Mouse (Mus musculus): ENCODE data around the gene Itgav. TPM values are rescaled to one million over a fixed set of nuclear protein-coding genes. Genes with fewer than 3 reads are reported as not detected.

The Itgav gene
- polyA plus RNA-seq, 1 experiment from 2014 or later, result 19.9 TPM

- no peak overlapping the region for H3K9ac ChIP-seq (ENCODE audit: low read depth, low read length)
- no peak for ATAC-seq
- H3K4me2 ChIP-seq (ENCODE audit: low read length), result no peak overlapping the region
Measured at GRCm38 (mm10) chr2:83722936-83723335, 1.3 kb upstream of the Itgav start.

GRCm38 (mm10) chr2:83723346-83723745 lies 851 bp upstream of the Itgav start:
- WGBS, result 47% methylated on average over 2 of the region's 2 CpGs
- H3K9ac ChIP-seq (ENCODE audit: low read depth, low read length), result no peak overlapping the region

More at GRCm38 (mm10) chr2:83722936-83723335, 1.3 kb upstream of the Itgav start:
- peaks cover 8% of the 10 kb centered on the region for H3K4me1 ChIP-seq (ENCODE audit: control insufficient read depth, insufficient read depth, low read length)
- H3K36me3 ChIP-seq (ENCODE audit: control insufficient read depth, insufficient read depth, low read length), result no peaks in the 10 kb centered on the region
- no peak overlapping the region for H3K27ac ChIP-seq (ENCODE audit: low read length)
- H3K27me3 ChIP-seq (ENCODE audit: control insufficient read depth, insufficient read depth, low read depth, low read length), result no peaks in the 10 kb centered on the region; the same call in 1 of the 2 replicates
- H3K9me3 ChIP-seq (replicated peaks; ENCODE audit: control insufficient read depth, low read length, poor library complexity, severe bottlenecking), result no peaks in the 10 kb centered on the region
- H3K4me3 ChIP-seq (ENCODE audit: low read depth, low read length), result no peak overlapping the region

GRCm38 (mm10) chr2:83724827-83725730 lies 882 bp downstream of the Itgav start:
- peak overlapping the region; percentile 72 for H3K27ac ChIP-seq (ENCODE audit: low read length)
- peaks cover 8% of the 10 kb centered on the region for H3K4me1 ChIP-seq (ENCODE audit: control insufficient read depth, insufficient read depth, low read length)
- peak overlapping the region; percentile 93 for H3K4me2 ChIP-seq (ENCODE audit: low read length)
- H3K4me3 ChIP-seq (ENCODE audit: low read depth, low read length), result peak overlapping the region; percentile 56
- no peaks in the 10 kb centered on the region; the same call in 1 of the 2 replicates for H3K27me3 ChIP-seq (ENCODE audit: control insufficient read depth, insufficient read depth, low read depth, low read length)
- no peaks in the 10 kb centered on the region for H3K9me3 ChIP-seq (replicated peaks; ENCODE audit: control insufficient read depth, low read length, poor library complexity, severe bottlenecking)
- WGBS, result 4% methylated on average over 44 of the region's 44 CpGs
- H3K36me3 ChIP-seq (ENCODE audit: control insufficient read depth, insufficient read depth, low read length), result no peaks in the 10 kb centered on the region
- peak; percentile 68 for ATAC-seq
- H3K9ac ChIP-seq (ENCODE audit: low read depth, low read length), result peak overlapping the region; percentile 62

More at GRCm38 (mm10) chr2:83723346-83723745, 851 bp upstream of the Itgav start:
- H3K4me2 ChIP-seq (ENCODE audit: low read length), result peak overlapping the region; percentile 93
- peaks cover 8% of the 10 kb centered on the region for H3K4me1 ChIP-seq (ENCODE audit: control insufficient read depth, insufficient read depth, low read length)
- H3K9me3 ChIP-seq (replicated peaks; ENCODE audit: control insufficient read depth, low read length, poor library complexity, severe bottlenecking), result no peaks in the 10 kb centered on the region
- no peaks in the 10 kb centered on the region; the same call in 1 of the 2 replicates for H3K27me3 ChIP-seq (ENCODE audit: control insufficient read depth, insufficient read depth, low read depth, low read length)
- no peaks in the 10 kb centered on the region for H3K36me3 ChIP-seq (ENCODE audit: control insufficient read depth, insufficient read depth, low read length)
- no peak overlapping the region for H3K27ac ChIP-seq (ENCODE audit: low read length)
- ATAC-seq, result no peak
- no peak overlapping the region for H3K4me3 ChIP-seq (ENCODE audit: low read depth, low read length)

- Histone ChIP-seq H3K4me2 (ENCODE audit: low read length) (peak overlapping the region; percentile 13; the same call in 1 of the 2 replicates), H3K9ac (ENCODE audit: low read depth, low read length) (no peak overlapping the region), H3K27me3 (ENCODE audit: control insufficient read depth, insufficient read depth, low read depth, low read length) (no peaks in the 10 kb centered on the region; the same call in 1 of the 2 replicates), H3K27ac (ENCODE audit: low read length) (no peak overlapping the region), H3K9me3 (replicated peaks; ENCODE audit: control insufficient read depth, low read length, poor library complexity, severe bottlenecking) (no peaks in the 10 kb centered on the region), H3K4me1 (ENCODE audit: control insufficient read depth, insufficient read depth, low read length) (peaks cover 8% of the 10 kb centered on the region), H3K36me3 (ENCODE audit: control insufficient read depth, insufficient read depth, low read length) (no peaks in the 10 kb centered on the region), H3K4me3 (ENCODE audit: low read depth, low read length) (no peak overlapping the region; the same call in 1 of the 2 replicates)
- WGBS, result 72% methylated on average over 4 of the region's 4 CpGs
- ATAC-seq, result no peak
Measured at GRCm38 (mm10) chr2:83725796-83726195, 1.6 kb downstream of the Itgav start.

GRCm38 (mm10) chr2:83728238-83728682 lies 4.1 kb downstream of the Itgav start:
- 79% methylated on average over 4 of the region's 4 CpGs for WGBS
- H3K9me3 ChIP-seq (replicated peaks; ENCODE audit: control insufficient read depth, low read length, poor library complexity, severe bottlenecking), result no peaks in the 10 kb centered on the region
- peaks cover 6% of the 10 kb centered on the region for H3K4me1 ChIP-seq (ENCODE audit: control insufficient read depth, insufficient read depth, low read length)
- H3K36me3 ChIP-seq (ENCODE audit: control insufficient read depth, insufficient read depth, low read length), result no peaks in the 10 kb centered on the region
- no peak overlapping the region for H3K4me3 ChIP-seq (ENCODE audit: low read depth, low read length)
- no peak overlapping the region for H3K27ac ChIP-seq (ENCODE audit: low read length)
- no peak for ATAC-seq
- H3K4me2 ChIP-seq (ENCODE audit: low read length), result no peak overlapping the region
- no peaks in the 10 kb centered on the region for H3K27me3 ChIP-seq (ENCODE audit: control insufficient read depth, insufficient read depth, low read depth, low read length)
- no peak overlapping the region for H3K9ac ChIP-seq (ENCODE audit: low read depth, low read length)

GRCm38 (mm10) chr2:83729339-83729738 lies 5.1 kb downstream of the Itgav start:
- ATAC-seq, result no peak
- Histone ChIP-seq H3K9me3 (replicated peaks; ENCODE audit: control insufficient read depth, low read length, poor library complexity, severe bottlenecking) (no peaks in the 10 kb centered on the region), H3K9ac (ENCODE audit: low read depth, low read length) (no peak overlapping the region), H3K36me3 (ENCODE audit: control insufficient read depth, insufficient read depth, low read length) (no peaks in the 10 kb centered on the region), H3K4me1 (ENCODE audit: control insufficient read depth, insufficient read depth, low read length) (no peaks in the 10 kb centered on the region; the same call in 1 of the 2 replicates), H3K27me3 (ENCODE audit: control insufficient read depth, insufficient read depth, low read depth, low read length) (no peaks in the 10 kb centered on the region), H3K27ac (ENCODE audit: low read length) (no peak overlapping the region), H3K4me3 (ENCODE audit: low read depth, low read length) (no peak overlapping the region), H3K4me2 (ENCODE audit: low read length) (no peak overlapping the region)
- WGBS, result 72% methylated on average over 5 of the region's 5 CpGs

- no peak overlapping the region for H3K4me3 ChIP-seq (ENCODE audit: low read depth, low read length)
- H3K9me3 ChIP-seq (replicated peaks; ENCODE audit: control insufficient read depth, low read length, poor library complexity, severe bottlenecking), result no peaks in the 10 kb centered on the region
- H3K27ac ChIP-seq (ENCODE audit: low read length), result no peak overlapping the region
- WGBS, result 87% methylated on average over 4 of the region's 4 CpGs
- no peak for ATAC-seq
- H3K4me2 ChIP-seq (ENCODE audit: low read length), result no peak overlapping the region
- H3K27me3 ChIP-seq (ENCODE audit: control insufficient read depth, insufficient read depth, low read depth, low read length), result no peaks in the 10 kb centered on the region
- no peaks in the 10 kb centered on the region for H3K36me3 ChIP-seq (ENCODE audit: control insufficient read depth, insufficient read depth, low read length)
- H3K4me1 ChIP-seq (ENCODE audit: control insufficient read depth, insufficient read depth, low read length), result no peaks in the 10 kb centered on the region
- H3K9ac ChIP-seq (ENCODE audit: low read depth, low read length), result no peak overlapping the region
Measured at GRCm38 (mm10) chr2:83732896-83733295, 8.7 kb downstream of the Itgav start.

- no peak overlapping the region for H3K9ac ChIP-seq (ENCODE audit: low read depth, low read length)
- no peaks in the 10 kb centered on the region for H3K9me3 ChIP-seq (replicated peaks; ENCODE audit: control insufficient read depth, low read length, poor library complexity, severe bottlenecking)
- no peak overlapping the region for H3K4me3 ChIP-seq (ENCODE audit: low read depth, low read length)
- no peak overlapping the region for H3K4me2 ChIP-seq (ENCODE audit: low read length)
- H3K4me1 ChIP-seq (ENCODE audit: control insufficient read depth, insufficient read depth, low read length), result no peaks in the 10 kb centered on the region
- no peak overlapping the region for H3K27ac ChIP-seq (ENCODE audit: low read length)
- ATAC-seq, result no peak
- H3K36me3 ChIP-seq (ENCODE audit: control insufficient read depth, insufficient read depth, low read length), result no peaks in the 10 kb centered on the region
- WGBS, result 92% methylated on average over 13 of the region's 13 CpGs
- no peaks in the 10 kb centered on the region for H3K27me3 ChIP-seq (ENCODE audit: control insufficient read depth, insufficient read depth, low read depth, low read length)
Measured at GRCm38 (mm10) chr2:83733981-83734393, 9.8 kb downstream of the Itgav start.

- WGBS, result 88% methylated on average over 5 of the region's 5 CpGs
- H3K27ac ChIP-seq (ENCODE audit: low read length), result no peak overlapping the region
- H3K4me1 ChIP-seq (ENCODE audit: control insufficient read depth, insufficient read depth, low read length), result no peaks in the 10 kb centered on the region
- H3K9ac ChIP-seq (ENCODE audit: low read depth, low read length), result no peak overlapping the region
- no peak for ATAC-seq
- H3K9me3 ChIP-seq (replicated peaks; ENCODE audit: control insufficient read depth, low read length, poor library complexity, severe bottlenecking), result no peaks in the 10 kb centered on the region
- H3K36me3 ChIP-seq (ENCODE audit: control insufficient read depth, insufficient read depth, low read length), result no peaks in the 10 kb centered on the region
- H3K4me3 ChIP-seq (ENCODE audit: low read depth, low read length), result no peak overlapping the region
- no peaks in the 10 kb centered on the region for H3K27me3 ChIP-seq (ENCODE audit: control insufficient read depth, insufficient read depth, low read depth, low read length)
- H3K4me2 ChIP-seq (ENCODE audit: low read length), result no peak overlapping the region
Measured at GRCm38 (mm10) chr2:83735276-83735675, 11.1 kb downstream of the Itgav start.

Measured in midbrain, embryonic 16.5 days (tissue).